Mouse (Mus musculus): Measurements from ENCODE around the gene Pde4b. TPM values are rescaled to one million over a fixed set of nuclear protein-coding genes. Genes with fewer than 3 reads are reported as not detected.
A peak's percentile ranks its signal among the peaks of the same experiment; 100 is the strongest.

Pde4b gene
- polyA plus RNA-seq, 1 experiment from 2014 or later, result 5.6 TPM

GRCm38 (mm10) chr4:102226700-102227099, 139.4 kb downstream of the Pde4b start:
- peak; percentile 16 for DNase-seq (ENCODE audit: low spot score)

GRCm38 (mm10) chr4:102228953-102229586, 141.7 kb downstream of the Pde4b start:
- WGBS, result 61% methylated on average over 7 of the region's 7 CpGs
- no peaks in the 10 kb centered on the region for H3K27me3 ChIP-seq (ENCODE audit: low read depth, poor library complexity, severe bottlenecking)
- DNase-seq (ENCODE audit: low spot score), result peak; percentile 36

More at GRCm38 (mm10) chr4:102226700-102227099, 139.4 kb downstream of the Pde4b start:
- Histone ChIP-seq H3K27ac (replicated peaks) (no peak overlapping the region), H3K27me3 (ENCODE audit: low read depth, poor library complexity, severe bottlenecking) (no peaks in the 10 kb centered on the region), H3K9me3 (replicated peaks) (no peaks in the 10 kb centered on the region), H3K36me3 (no peaks in the 10 kb centered on the region), H3K4me3 (no peak overlapping the region), H3K4me1 (peaks cover 3% of the 10 kb centered on the region; the same call in 1 of the 2 replicates)

GRCm38 (mm10) chr4:102230898-102231297, 143.6 kb downstream of the Pde4b start:
- no peaks in the 10 kb centered on the region for H3K36me3 ChIP-seq
- H3K4me3 ChIP-seq, result no peak overlapping the region
- H3K9me3 ChIP-seq (replicated peaks), result no peaks in the 10 kb centered on the region
- 80% methylated on average over 1 of the region's 1 CpGs for WGBS
- H3K27ac ChIP-seq (replicated peaks), result no peak overlapping the region
- H3K27me3 ChIP-seq (ENCODE audit: low read depth, poor library complexity, severe bottlenecking), result no peaks in the 10 kb centered on the region
- H3K4me1 ChIP-seq, result peaks cover 9% of the 10 kb centered on the region
- no peak for DNase-seq (ENCODE audit: low spot score)

More at GRCm38 (mm10) chr4:102228953-102229586, 141.7 kb downstream of the Pde4b start:
- no peaks in the 10 kb centered on the region for H3K36me3 ChIP-seq
- no peak overlapping the region for H3K27ac ChIP-seq (replicated peaks)
- no peak overlapping the region for H3K4me3 ChIP-seq
- no peaks in the 10 kb centered on the region for H3K9me3 ChIP-seq (replicated peaks)
- H3K4me1 ChIP-seq, result peaks cover 3% of the 10 kb centered on the region; the same call in 1 of the 2 replicates

GRCm38 (mm10) chr4:102233633-102234032, 146.3 kb downstream of the Pde4b start:
- DNase-seq (ENCODE audit: low spot score), result no peak
- peaks cover 9% of the 10 kb centered on the region for H3K4me1 ChIP-seq
- 80% methylated on average over 1 of the region's 1 CpGs for WGBS

GRCm38 (mm10) chr4:102235151-102235550, 147.8 kb downstream of the Pde4b start:
- Histone ChIP-seq H3K9me3 (replicated peaks) (no peaks in the 10 kb centered on the region), H3K36me3 (no peaks in the 10 kb centered on the region), H3K27ac (replicated peaks) (no peak overlapping the region), H3K27me3 (ENCODE audit: low read depth, poor library complexity, severe bottlenecking) (no peaks in the 10 kb centered on the region), H3K4me1 (peaks cover 13% of the 10 kb centered on the region), H3K4me3 (no peak overlapping the region)
- no peak for DNase-seq (ENCODE audit: low spot score)
- 57% methylated on average over 2 of the region's 2 CpGs for WGBS

More at GRCm38 (mm10) chr4:102233633-102234032, 146.3 kb downstream of the Pde4b start:
- no peak overlapping the region for H3K4me3 ChIP-seq
- H3K36me3 ChIP-seq, result no peaks in the 10 kb centered on the region
- no peak overlapping the region for H3K27ac ChIP-seq (replicated peaks)
- no peaks in the 10 kb centered on the region for H3K9me3 ChIP-seq (replicated peaks)
- no peaks in the 10 kb centered on the region for H3K27me3 ChIP-seq (ENCODE audit: low read depth, poor library complexity, severe bottlenecking)

GRCm38 (mm10) chr4:102239102-102239501, 151.8 kb downstream of the Pde4b start:
- no peaks in the 10 kb centered on the region for H3K27me3 ChIP-seq (ENCODE audit: low read depth, poor library complexity, severe bottlenecking)
- no peak overlapping the region for H3K4me3 ChIP-seq
- 90% methylated on average over 2 of the region's 2 CpGs for WGBS
- no peaks in the 10 kb centered on the region for H3K9me3 ChIP-seq (replicated peaks)
- DNase-seq (ENCODE audit: low spot score), result no peak
- H3K36me3 ChIP-seq, result no peaks in the 10 kb centered on the region
- no peak overlapping the region for H3K27ac ChIP-seq (replicated peaks)
- peaks cover 13% of the 10 kb centered on the region for H3K4me1 ChIP-seq

- Histone ChIP-seq H3K4me3 (no peak overlapping the region), H3K27ac (replicated peaks) (0 out of 2 replicates have a peak overlapping the region, but pooled peaks have one; percentile 17), H3K4me1 (peaks cover 13% of the 10 kb centered on the region), H3K27me3 (ENCODE audit: low read depth, poor library complexity, severe bottlenecking) (no peaks in the 10 kb centered on the region), H3K9me3 (replicated peaks) (no peaks in the 10 kb centered on the region), H3K36me3 (no peaks in the 10 kb centered on the region)
- WGBS, result 85% methylated on average over 12 of the region's 12 CpGs
- DNase-seq (ENCODE audit: low spot score), result no peak
Observed at GRCm38 (mm10) chr4:102239657-102240390, 152.5 kb downstream of the Pde4b start.

GRCm38 (mm10) chr4:102240754-102241427, 153.5 kb downstream of the Pde4b start:
- H3K9me3 ChIP-seq (replicated peaks), result no peaks in the 10 kb centered on the region
- WGBS, result 88% methylated on average over 8 of the region's 8 CpGs
- no peaks in the 10 kb centered on the region for H3K27me3 ChIP-seq (ENCODE audit: low read depth, poor library complexity, severe bottlenecking)
- H3K27ac ChIP-seq (replicated peaks), result no peak overlapping the region
- DNase-seq (ENCODE audit: low spot score), result no peak
- no peaks in the 10 kb centered on the region for H3K36me3 ChIP-seq
- peaks cover 8% of the 10 kb centered on the region; the same call in 1 of the 2 replicates for H3K4me1 ChIP-seq
- H3K4me3 ChIP-seq, result no peak overlapping the region

- DNase-seq (ENCODE audit: low spot score), result no peak
- H3K4me1 ChIP-seq, result peaks cover 39% of the 10 kb centered on the region
- H3K36me3 ChIP-seq, result no peaks in the 10 kb centered on the region
- no peaks in the 10 kb centered on the region for H3K9me3 ChIP-seq (replicated peaks)
- no peaks in the 10 kb centered on the region for H3K27me3 ChIP-seq (ENCODE audit: low read depth, poor library complexity, severe bottlenecking)
- H3K4me3 ChIP-seq, result peak overlapping the region; percentile 59
- peak overlapping the region; percentile 85 for H3K27ac ChIP-seq (replicated peaks)
Observed at GRCm38 (mm10) chr4:102253994-102254393, 166.7 kb downstream of the Pde4b start.

GRCm38 (mm10) chr4:102254466-102255294, 167.3 kb downstream of the Pde4b start:
- DNase-seq (ENCODE audit: low spot score), result peak; percentile 64
- Histone ChIP-seq H3K4me1 (peaks cover 39% of the 10 kb centered on the region), H3K27me3 (ENCODE audit: low read depth, poor library complexity, severe bottlenecking) (no peaks in the 10 kb centered on the region), H3K36me3 (no peaks in the 10 kb centered on the region), H3K27ac (replicated peaks) (peak overlapping the region; percentile 85), H3K9me3 (replicated peaks) (no peaks in the 10 kb centered on the region), H3K4me3 (peak overlapping the region; percentile 59)
- 4% methylated on average over 15 of the region's 15 CpGs for WGBS

- Histone ChIP-seq H3K27ac (replicated peaks) (peak overlapping the region; percentile 85), H3K4me1 (peaks cover 39% of the 10 kb centered on the region), H3K36me3 (no peaks in the 10 kb centered on the region), H3K9me3 (replicated peaks) (no peaks in the 10 kb centered on the region), H3K27me3 (ENCODE audit: low read depth, poor library complexity, severe bottlenecking) (no peaks in the 10 kb centered on the region), H3K4me3 (peak overlapping the region; percentile 59)
- 35% methylated on average over 9 of the region's 9 CpGs for WGBS
- DNase-seq (ENCODE audit: low spot score), result no peak
Observed at GRCm38 (mm10) chr4:102255295-102255670, 167.9 kb downstream of the Pde4b start.
